Mouse (Mus musculus) monocyte, adult 2 months (primary cell): ENCODE measurements around the gene Adh1.

Experiments
- DNase-seq, 2 experiments: peaks; one replicate each; pipeline ENCODE4 v3.0.0; 2022; ENCODE audit warnings: low spot score in 2 of 2, low read depth in 1 of 2

Adh1 gene

GRCm38 (mm10) chr3:138285986-138286385, 25.2 kb downstream of the Adh1 start:
- no peak for DNase-seq

- no peak for DNase-seq
These were observed 26.9 kb downstream of the Adh1 start for GRCm38 (mm10) chr3:138287686-138288085.

GRCm38 (mm10) chr3:138290672-138291071, 29.9 kb downstream of the Adh1 start:
- DNase-seq = no peak

- DNase-seq = no peak
These were observed 30.8 kb downstream of the Adh1 start for GRCm38 (mm10) chr3:138291529-138292117.

- no peak for DNase-seq
These were observed 32.6 kb downstream of the Adh1 start for GRCm38 (mm10) chr3:138293298-138293895.

GRCm38 (mm10) chr3:138300130-138300529, 39.3 kb downstream of the Adh1 start:
- DNase-seq = no peak

GRCm38 (mm10) chr3:138302676-138303075, 41.9 kb downstream of the Adh1 start:
- no peak for DNase-seq

- DNase-seq = no peak
These were observed 43.1 kb downstream of the Adh1 start for GRCm38 (mm10) chr3:138303771-138304488.

- no peak for DNase-seq
These were observed 43.7 kb downstream of the Adh1 start for GRCm38 (mm10) chr3:138304489-138304871.

GRCm38 (mm10) chr3:138305486-138306289, 44.9 kb downstream of the Adh1 start:
- no peak for DNase-seq

GRCm38 (mm10) chr3:138306290-138306683, 45.5 kb downstream of the Adh1 start:
- DNase-seq = no peak

GRCm38 (mm10) chr3:138309910-138310309, 49.1 kb downstream of the Adh1 start:
- DNase-seq = no peak

- DNase-seq = no peak
These were observed 50.2 kb downstream of the Adh1 start for GRCm38 (mm10) chr3:138311015-138311414.

GRCm38 (mm10) chr3:138312965-138313364, 52.2 kb downstream of the Adh1 start, which contains the start of gene Adh6a:
Gene Adh6a, plus strand, starts transcription at chr3:138313286.
- DNase-seq = no peak

GRCm38 (mm10) chr3:138316908-138317472, 56.2 kb downstream of the Adh1 start:
- DNase-seq = no peak

GRCm38 (mm10) chr3:138325001-138325400, 64.2 kb downstream of the Adh1 start:
- no peak for DNase-seq

- no peak for DNase-seq
These were observed 64.7 kb downstream of the Adh1 start for GRCm38 (mm10) chr3:138325466-138325865.

- DNase-seq = no peak
These were observed 73.1 kb downstream of the Adh1 start for GRCm38 (mm10) chr3:138333910-138334309.

GRCm38 (mm10) chr3:138334320-138334719, 73.5 kb downstream of the Adh1 start:
- no peak for DNase-seq

- no peak for DNase-seq
These were observed 74.8 kb downstream of the Adh1 start for GRCm38 (mm10) chr3:138335566-138335965.

GRCm38 (mm10) chr3:138336104-138336754, 75.4 kb downstream of the Adh1 start:
- DNase-seq = no peak
